Mouse (Mus musculus): Measurements from ENCODE around the gene Ube2f. TPM values are rescaled to one million over a fixed set of nuclear protein-coding genes. Genes with fewer than 3 reads are reported as not detected.
A peak's percentile ranks its signal among the peaks of the same experiment; 100 is the strongest.

The Ube2f gene
- polyA plus RNA-seq, 1 experiment = 59.0 TPM

DNA sequence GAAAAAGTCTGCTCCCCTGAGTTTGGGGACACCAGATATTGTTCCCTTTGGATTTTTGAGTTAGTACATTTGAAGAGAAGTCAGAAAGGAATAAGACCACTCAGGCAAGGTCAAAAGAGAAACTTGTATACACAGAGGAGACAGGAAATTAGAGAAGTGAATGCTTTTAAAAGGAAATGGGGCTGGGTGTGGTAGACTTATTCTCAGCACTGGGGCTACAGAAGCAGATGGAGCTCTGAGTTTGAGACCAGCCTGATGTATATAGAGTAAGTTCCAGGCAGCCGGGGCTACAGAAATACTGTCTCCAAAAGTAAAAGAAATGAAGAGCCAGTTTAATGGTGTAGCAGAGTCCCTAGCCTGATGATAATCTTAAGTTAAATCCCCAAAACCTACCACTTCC is 32.5 kb downstream of the Ube2f start:
- Histone ChIP-seq H3K4me3 (ENCODE audit: insufficient read depth, low read length) (no peak overlapping the region), H3K27ac (ENCODE audit: insufficient read depth, low read length) (no peak overlapping the region), H3K4me1 (ENCODE audit: control insufficient read depth, insufficient read depth, low read length) (peaks cover 17% of the 10 kb centered on the region)
- TF ChIP-seq POLR2A (IDR thresholded peaks at IDR 0.05; ENCODE audit: low read depth, low read length) (no peak), CTCF (IDR thresholded peaks at IDR 0.05; ENCODE audit: borderline replicate concordance, insufficient read depth, low read length) (no peak)

GRCm38 (mm10) chr1:91289375-91289774 is 39.3 kb downstream of the Ube2f start:
- Histone ChIP-seq H3K4me1 (ENCODE audit: control insufficient read depth, insufficient read depth, low read length) (no peaks in the 10 kb centered on the region), H3K27ac (ENCODE audit: insufficient read depth, low read length) (no peak overlapping the region), H3K4me3 (ENCODE audit: insufficient read depth, low read length) (no peak overlapping the region)
- TF ChIP-seq CTCF (IDR thresholded peaks at IDR 0.05; ENCODE audit: borderline replicate concordance, insufficient read depth, low read length) = no peak
- no peak for TF ChIP-seq POLR2A (IDR thresholded peaks at IDR 0.05; ENCODE audit: low read depth, low read length)

- no peak overlapping the region for H3K27ac ChIP-seq (ENCODE audit: insufficient read depth, low read length)
- H3K4me3 ChIP-seq (ENCODE audit: insufficient read depth, low read length) = no peak overlapping the region
- TF ChIP-seq POLR2A (IDR thresholded peaks at IDR 0.05; ENCODE audit: low read depth, low read length) (no peak), CTCF (IDR thresholded peaks at IDR 0.05; ENCODE audit: borderline replicate concordance, insufficient read depth, low read length) (no peak)
- H3K4me1 ChIP-seq (ENCODE audit: control insufficient read depth, insufficient read depth, low read length) = no peaks in the 10 kb centered on the region
Measured at GRCm38 (mm10) chr1:91292101-91292825, 42.2 kb downstream of the Ube2f start.

- Histone ChIP-seq H3K4me1 (ENCODE audit: control insufficient read depth, insufficient read depth, low read length) (no peaks in the 10 kb centered on the region), H3K4me3 (ENCODE audit: insufficient read depth, low read length) (no peak overlapping the region), H3K27ac (ENCODE audit: insufficient read depth, low read length) (no peak overlapping the region)
- TF ChIP-seq CTCF (IDR thresholded peaks at IDR 0.05; ENCODE audit: borderline replicate concordance, insufficient read depth, low read length) = no peak
- TF ChIP-seq POLR2A (IDR thresholded peaks at IDR 0.05; ENCODE audit: low read depth, low read length) = no peak
Measured at GRCm38 (mm10) chr1:91295544-91295943, 45.4 kb downstream of the Ube2f start.

DNA sequence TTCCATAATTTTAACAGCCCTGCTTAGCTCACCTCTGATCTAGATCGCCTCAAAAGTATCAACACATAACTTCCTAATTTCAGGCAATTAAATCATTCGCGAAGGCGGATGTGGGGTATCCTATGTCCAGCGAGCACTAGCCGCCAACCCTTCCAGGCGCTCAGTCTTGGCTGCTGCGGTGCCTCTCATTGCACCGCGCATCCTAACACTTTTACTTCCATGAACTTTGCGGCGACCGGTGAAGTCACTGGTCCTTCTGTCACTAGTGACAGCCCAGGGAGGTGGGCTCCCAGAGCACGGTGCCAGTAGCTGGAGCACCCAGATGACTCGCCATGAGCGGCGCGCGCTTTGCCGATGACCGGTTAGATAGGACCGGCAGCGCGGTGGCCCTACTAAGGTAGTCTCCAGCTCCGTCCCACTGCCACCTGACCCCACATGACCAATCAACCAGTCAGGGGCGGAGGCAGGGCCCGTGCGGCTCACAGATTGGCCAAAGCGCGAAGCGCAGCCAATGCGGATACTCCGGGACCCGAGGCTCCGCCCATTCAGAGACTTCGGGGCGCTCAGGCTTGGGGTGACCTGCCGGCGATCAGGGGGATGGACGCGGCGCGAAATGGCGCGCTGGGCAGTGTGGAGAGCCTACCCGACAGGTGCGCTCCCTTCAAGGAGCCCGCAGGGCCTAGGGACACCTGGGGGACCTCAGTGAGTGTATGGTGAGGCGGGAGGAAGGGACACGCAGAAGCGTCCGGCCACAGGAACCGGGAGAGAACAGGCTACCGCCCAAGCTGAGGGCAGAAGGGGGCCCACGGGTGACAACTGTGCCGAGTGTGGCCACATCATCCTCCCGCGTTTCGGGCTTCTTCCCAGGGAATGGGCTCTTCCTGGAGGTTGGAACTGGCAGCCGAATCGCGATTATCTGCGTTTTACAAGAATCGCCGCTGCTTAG is 48.0 kb downstream of the Ube2f start, which contains the start of gene Scly:
Gene Scly (plus strand): TSS at position 540 of the 946 bp plus-strand sequence.
- H3K4me1 ChIP-seq (ENCODE audit: control insufficient read depth, insufficient read depth, low read length) = no peaks in the 10 kb centered on the region
- peak within 1 kb of the TSS; percentile 80 for H3K4me3 ChIP-seq (ENCODE audit: insufficient read depth, low read length)
- TF ChIP-seq CTCF (IDR thresholded peaks at IDR 0.05; ENCODE audit: borderline replicate concordance, insufficient read depth, low read length) = no peak
- peak; percentile 62 for TF ChIP-seq POLR2A (IDR thresholded peaks at IDR 0.05; ENCODE audit: low read depth, low read length)
- H3K27ac ChIP-seq (ENCODE audit: insufficient read depth, low read length) = no peak within 1 kb of the TSS

DNA sequence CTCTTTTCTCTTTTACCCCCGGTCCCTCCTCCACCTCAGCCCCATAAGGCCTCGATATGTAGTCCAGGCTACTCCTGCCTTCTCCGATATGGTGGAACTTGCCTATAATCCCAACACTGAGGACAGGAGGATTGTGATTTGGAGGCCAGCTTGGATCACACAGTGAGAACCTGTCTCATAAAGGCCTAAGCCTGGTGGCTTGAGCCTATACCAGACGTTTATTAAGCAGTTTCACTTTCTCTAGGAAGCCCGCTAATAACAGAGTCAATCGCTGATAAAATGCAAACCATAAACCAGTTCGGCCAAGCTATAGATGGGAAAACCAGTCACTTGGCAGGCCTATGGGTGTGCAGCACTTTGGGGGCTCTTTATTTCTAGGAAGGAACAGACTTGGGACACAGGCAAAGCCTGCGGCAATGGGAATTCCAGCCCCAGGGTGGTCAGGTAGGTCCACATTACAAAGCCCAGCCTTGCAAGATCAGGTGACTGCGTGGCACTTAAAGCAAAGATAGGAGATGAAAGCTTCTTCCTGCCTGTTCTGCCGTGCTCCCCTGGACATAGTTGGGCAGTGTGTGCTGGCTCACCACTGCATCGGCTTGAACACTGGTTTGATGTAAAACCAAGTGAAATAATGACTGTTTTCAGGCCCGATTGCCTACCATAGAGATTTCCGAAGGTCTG is 49.1 kb downstream of the Ube2f start:
- Histone ChIP-seq H3K4me3 (ENCODE audit: insufficient read depth, low read length) (peak overlapping the region; percentile 80), H3K4me1 (ENCODE audit: control insufficient read depth, insufficient read depth, low read length) (no peaks in the 10 kb centered on the region), H3K27ac (ENCODE audit: insufficient read depth, low read length) (no peak overlapping the region)
- TF ChIP-seq POLR2A (IDR thresholded peaks at IDR 0.05; ENCODE audit: low read depth, low read length) (no peak), CTCF (IDR thresholded peaks at IDR 0.05; ENCODE audit: borderline replicate concordance, insufficient read depth, low read length) (no peak)

DNA sequence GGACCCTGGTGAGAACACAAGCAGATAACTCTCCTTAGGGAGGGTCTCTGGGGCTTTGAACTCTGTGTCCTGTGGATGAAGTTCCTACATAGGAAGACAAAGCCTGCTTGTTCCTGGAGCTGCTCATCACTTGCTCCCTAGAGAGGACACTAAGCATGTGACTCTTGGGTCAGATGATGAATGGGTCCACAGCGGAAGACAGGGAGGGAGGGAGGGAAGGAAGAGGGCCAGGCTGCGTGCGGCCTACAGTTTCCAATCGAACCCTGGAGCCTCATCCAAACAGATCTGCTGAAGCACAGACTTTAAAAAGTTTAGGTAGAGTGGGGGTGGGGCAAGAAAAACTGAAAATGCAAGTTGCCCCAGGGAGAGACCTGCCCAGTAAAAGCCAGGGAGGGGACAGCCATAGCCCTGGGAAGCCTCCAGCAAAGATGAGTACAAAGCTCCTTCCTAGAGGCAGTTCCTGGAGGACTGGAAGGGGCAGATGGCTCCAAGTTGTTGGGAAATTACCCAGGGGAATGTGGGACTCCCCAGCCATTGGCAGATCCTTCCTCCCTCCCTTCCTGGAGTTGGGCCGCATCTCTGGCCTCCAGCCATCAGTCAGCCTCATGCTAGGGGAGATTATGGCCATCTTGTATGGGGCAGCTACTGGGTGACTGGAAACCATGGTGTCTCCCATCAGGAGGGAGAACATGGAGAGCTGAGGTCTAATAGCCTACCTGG is 49.8 kb downstream of the Ube2f start:
- Histone ChIP-seq H3K4me1 (ENCODE audit: control insufficient read depth, insufficient read depth, low read length) (no peaks in the 10 kb centered on the region), H3K27ac (ENCODE audit: insufficient read depth, low read length) (no peak overlapping the region), H3K4me3 (ENCODE audit: insufficient read depth, low read length) (no peak overlapping the region)
- TF ChIP-seq CTCF (IDR thresholded peaks at IDR 0.05; ENCODE audit: borderline replicate concordance, insufficient read depth, low read length) (no peak), POLR2A (IDR thresholded peaks at IDR 0.05; ENCODE audit: low read depth, low read length) (no peak)

DNA sequence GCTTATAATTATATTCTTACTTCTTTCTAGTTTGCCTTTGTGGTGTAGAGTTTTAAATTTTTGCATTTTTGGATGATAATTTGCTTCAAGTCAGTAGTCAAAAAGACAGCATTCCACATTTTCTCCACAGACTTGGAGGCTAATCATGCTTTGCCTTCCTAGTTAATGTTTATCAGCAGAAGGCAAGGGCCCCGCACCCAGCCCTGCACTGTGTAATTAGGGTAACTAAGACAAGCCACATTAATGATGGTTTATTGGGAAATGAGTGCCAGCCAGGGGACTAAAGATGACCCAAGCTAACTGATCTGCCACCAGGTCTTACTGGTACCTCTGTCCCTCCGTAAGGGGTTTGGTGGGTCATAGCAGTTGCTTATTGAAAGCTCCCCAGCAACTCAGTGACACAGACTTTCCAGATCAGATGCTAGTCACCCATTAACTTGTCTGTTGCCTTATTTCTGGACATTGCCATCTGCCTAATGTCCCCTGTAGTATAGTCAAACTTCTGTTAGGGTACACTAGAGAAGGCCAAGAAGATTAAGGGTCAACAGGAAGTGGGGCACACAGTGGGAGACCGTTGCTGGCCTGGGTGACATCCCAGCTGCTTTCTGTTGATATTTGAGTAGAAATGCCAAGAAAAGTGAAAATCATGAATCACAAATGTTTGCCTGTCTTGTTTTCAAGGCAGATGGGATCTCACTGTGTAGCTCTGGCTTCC is 51.3 kb downstream of the Ube2f start:
- Histone ChIP-seq H3K4me3 (ENCODE audit: insufficient read depth, low read length) (no peak overlapping the region), H3K27ac (ENCODE audit: insufficient read depth, low read length) (no peak overlapping the region), H3K4me1 (ENCODE audit: control insufficient read depth, insufficient read depth, low read length) (no peaks in the 10 kb centered on the region)
- TF ChIP-seq CTCF (IDR thresholded peaks at IDR 0.05; ENCODE audit: borderline replicate concordance, insufficient read depth, low read length) = no peak
- no peak for TF ChIP-seq POLR2A (IDR thresholded peaks at IDR 0.05; ENCODE audit: low read depth, low read length)
